Mouse (Mus musculus): ENCODE results near the gene Usp47.

GRCm38 (mm10) chr7:111976401-111976800, 46.9 kb upstream of the Usp47 start:
- no peak for TF ChIP-seq MAX (IDR thresholded peaks at IDR 0.05; ENCODE audit: low read depth)
- TF ChIP-seq POLR2A (IDR thresholded peaks at IDR 0.05; ENCODE audit: insufficient read length, low read depth) = no peak
- TF ChIP-seq TCF3 (IDR thresholded peaks at IDR 0.05; ENCODE audit: insufficient read length, low read depth) = no peak
- TF ChIP-seq POLR2AphosphoS2 (IDR thresholded peaks at IDR 0.05; ENCODE audit: insufficient read length, low read depth) = no peak
- TF ChIP-seq E2F4 (IDR thresholded peaks at IDR 0.05; ENCODE audit: insufficient read depth) = no peak
- no peak for TF ChIP-seq REST (IDR thresholded peaks at IDR 0.05; ENCODE audit: insufficient read depth, insufficient read length)
